Mouse (Mus musculus): Measurements from ENCODE around the gene Tcl1b2. TPM values are rescaled to one million over a fixed set of nuclear protein-coding genes. Genes with fewer than 3 reads are reported as not detected.
"Not testable (repeated sequence)": the region's sequence is repeated elsewhere in the genome, so short reads cannot be mapped to it uniquely, and the experiment has no call there.

The Tcl1b2 gene
- total RNA-seq, 1 experiment from 2014 or later = not detected

- peak; percentile 88 for DNase-seq
Measured at GRCm38 (mm10) chr12:105174318-105174717, 28.5 kb downstream of the Tcl1b2 start.

GRCm38 (mm10) chr12:105176044-105176443, 30.2 kb downstream of the Tcl1b2 start, which contains the start of gene Tcl1b5:
TSS of gene Tcl1b5 (plus strand) at chr12:105176344.
- DNase-seq = not testable (repeated sequence)

GRCm38 (mm10) chr12:105181040-105181644, 35.3 kb downstream of the Tcl1b2 start:
- DNase-seq = not testable (repeated sequence)

GRCm38 (mm10) chr12:105188980-105189379, 43.2 kb downstream of the Tcl1b2 start:
- peak; percentile 35 for DNase-seq

- not testable (repeated sequence) for DNase-seq
Measured at GRCm38 (mm10) chr12:105190743-105191142, 44.9 kb downstream of the Tcl1b2 start, which contains the start of gene Tcl1b3. TSS of gene Tcl1b3 (plus strand) at chr12:105191043.

- DNase-seq = not testable (repeated sequence)
Measured at GRCm38 (mm10) chr12:105199684-105200497, 54.1 kb downstream of the Tcl1b2 start.

GRCm38 (mm10) chr12:105201657-105202056, 55.8 kb downstream of the Tcl1b2 start, which contains the start of gene Tcl1b4:
TSS of gene Tcl1b4 (plus strand) at chr12:105201957.
- DNase-seq = not testable (repeated sequence)

Other genes starting within 250 kb of the Tcl1b2 start
- gene Syne3, start 136.2 kb upstream of the Tcl1b2 start, total RNA-seq (2021) = 8.4 and 10.2 TPM in 2 replicates
- gene Glrx5, start 113.3 kb upstream of the Tcl1b2 start, total RNA-seq (2021) = 172 and 183 TPM in 2 replicates
- gene Tcl1b1, start 13.7 kb downstream of the Tcl1b2 start, total RNA-seq (2021) = not detected in 2 replicates
- not detected in 2 replicates for gene Tcl1b5, start 30.3 kb downstream of the Tcl1b2 start, total RNA-seq (2021)
- not detected in 2 replicates for gene Tcl1b3, start 45.0 kb downstream of the Tcl1b2 start, total RNA-seq (2021)
- gene Tcl1b4, start 55.9 kb downstream of the Tcl1b2 start, total RNA-seq (2021) = not detected in 2 replicates
- gene Tcl1, start 76.8 kb downstream of the Tcl1b2 start, total RNA-seq (2021) = not detected in 2 replicates
- 0.37 and 0.56 TPM in 2 replicates for gene Tunar, start 187.9 kb downstream of the Tcl1b2 start, total RNA-seq (2021)